ENCODE assay signal across 13 mouse cellular contexts in genomic region chr15:86333176-86333575, GRCm38 (mm10).
"Had no signal": no experiment of that assay in that cellular context is flagged by ENCODE, and none has a peak within 500 bp of the region (broad histone marks: within the 10 kb centered on the region; RNA-seq: fewer than 3 reads in every experiment).

No protein-coding gene starts in this region.

- DNase-seq: kidney, adult 18-20 months; kidney, adult 9 months; kidney, postnatal 36 days; layer of hippocampus, postnatal 36 days; liver, embryonic 13.5 days; lung, adult 2 months; lung, postnatal 14 days; lung, postnatal 4 days had no signal

- H3K27me3 ChIP-seq: liver, embryonic 13.5 days; midbrain, embryonic 12.5 days; midbrain, embryonic 15.5 days had no signal

- H3K27ac ChIP-seq: kidney, postnatal 0 days; left cerebral cortex, adult 2 months; liver, embryonic 13.5 days; midbrain, embryonic 12.5 days; stomach, postnatal 0 days had no signal

- H3K4me3 ChIP-seq: left cerebral cortex, adult 2 months; liver, embryonic 13.5 days; midbrain, embryonic 12.5 days; midbrain, embryonic 15.5 days had no signal

- H3K4me1 ChIP-seq: liver, embryonic 13.5 days had no signal

- H3K36me3 ChIP-seq: liver, embryonic 13.5 days; midbrain, embryonic 12.5 days; midbrain, embryonic 15.5 days had no signal
